Mouse (Mus musculus) embryonic fibroblast, embryonic 13.5 days (primary cell): ENCODE data around the gene Zbtb42. TPM values are rescaled to one million over a fixed set of nuclear protein-coding genes. Genes with fewer than 3 reads are reported as not detected.

Source experiments
- H3K27ac ChIP-seq: 2 replicates; pipeline ENCODE4 v1.5.1; 2012; ENCODE audit warnings: low read length, control low read depth, inconsistent platforms; ENCODE audit not compliant: insufficient read depth
- H3K4me1 ChIP-seq: 2 replicates; pipeline ENCODE4 v1.6.1; 2011; ENCODE audit warnings: low read length; ENCODE audit not compliant: control insufficient read depth, insufficient read depth
- H3K4me3 ChIP-seq: 2 replicates; pipeline ENCODE4 v1.5.1; 2011; ENCODE audit warnings: mild to moderate bottlenecking, control low read depth, low read length; ENCODE audit not compliant: insufficient read depth
- CTCF ChIP-seq: IDR thresholded peaks from 2 replicates; pipeline ENCODE4 v1.5.1; 2011; ENCODE audit warnings: mild to moderate bottlenecking, control low read depth, low read length, moderate library complexity, borderline replicate concordance; ENCODE audit not compliant: insufficient read depth
- POLR2A ChIP-seq: IDR thresholded peaks from 2 replicates; pipeline ENCODE4 v1.6.1; 2011; ENCODE audit warnings: low read depth, mild to moderate bottlenecking, control low read depth, low read length, moderate library complexity
- polyA plus RNA-seq: library from polyadenylated mRNA; stranded (reverse); fragments of >200 nt; gene quantifications from 2 replicates; pipeline ENCODE4 v1.2.4, GENCODE M21; 2011; ENCODE audit warnings: low read depth; ENCODE audit not compliant: missing spikeins, insufficient read length

Zbtb42 gene
- 1.2 and 1.6 TPM in 2 replicates for polyA plus RNA-seq

DNA sequence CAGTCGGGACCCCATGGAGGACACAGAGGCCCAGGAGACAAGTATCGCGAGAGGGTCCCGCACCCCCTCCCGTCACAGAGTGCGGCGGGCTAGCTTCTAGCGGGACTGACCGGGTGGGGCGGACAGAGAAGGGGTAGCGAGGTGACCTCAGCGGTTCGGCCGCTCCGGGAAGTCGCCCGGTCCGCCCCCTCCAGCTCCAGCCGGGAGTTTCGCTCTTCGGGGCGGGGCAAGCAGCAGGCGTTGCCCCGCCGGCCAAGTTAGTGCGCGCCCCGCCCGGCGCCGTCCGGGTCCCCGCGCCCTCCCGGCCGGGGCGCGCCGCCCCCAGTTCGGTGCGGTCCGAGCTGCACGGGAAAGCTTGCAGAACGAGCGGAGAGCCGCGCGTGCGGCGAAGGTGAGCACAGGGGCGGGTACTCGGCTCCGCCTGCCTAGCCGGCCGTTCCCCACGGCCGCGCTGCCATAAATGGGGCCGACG is at the start of gene Zbtb42:
Gene Zbtb42 (plus strand): TSS at position 274 of the 472 bp plus-strand sequence.
- Histone ChIP-seq H3K27ac (no peak within 1 kb of the TSS), H3K4me3 (peak within 1 kb of the TSS; percentile 49), H3K4me1 (no peaks in the 10 kb centered on the region)
- no peak for TF ChIP-seq CTCF
- TF ChIP-seq POLR2A, result peak; percentile 49

DNA sequence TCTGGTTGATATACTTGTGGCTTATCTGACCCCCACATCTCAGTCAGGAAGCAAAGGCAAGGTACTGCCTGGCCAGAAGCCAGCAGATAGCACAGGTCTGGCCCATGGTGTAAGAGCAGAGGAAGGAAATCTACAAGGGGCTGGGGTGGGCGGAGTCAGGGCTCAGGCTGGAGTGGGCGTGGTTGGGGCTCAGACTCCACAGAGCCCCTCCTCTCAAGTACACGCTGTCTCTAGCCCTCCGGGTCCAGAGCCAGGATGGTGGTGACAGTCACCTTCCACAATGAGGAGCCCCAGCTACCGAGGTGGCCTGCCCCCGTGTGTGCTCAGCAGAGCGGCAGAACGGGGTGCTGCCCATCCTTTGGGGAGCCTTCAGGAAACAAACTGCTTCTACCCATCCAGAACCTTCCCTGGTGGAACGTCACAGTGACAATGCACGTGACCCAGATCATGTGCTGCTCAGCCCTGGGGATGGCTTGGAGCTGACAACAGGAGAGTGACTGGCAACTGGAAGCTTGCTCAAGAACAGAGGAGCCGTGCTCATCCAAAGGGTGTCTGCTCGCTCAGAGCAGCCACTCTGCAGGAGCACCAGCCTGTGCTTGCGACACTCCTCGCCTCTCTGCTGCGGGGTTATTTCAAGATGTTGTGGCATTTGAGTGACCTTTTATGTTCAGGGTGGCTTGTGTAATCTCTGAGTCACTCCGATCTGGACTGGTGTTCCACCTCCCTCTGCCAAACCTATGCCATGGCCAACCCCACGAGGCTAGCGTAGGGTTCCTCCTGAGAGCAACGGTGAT is 49.5 kb upstream of the Zbtb42 start:
- Histone ChIP-seq H3K4me1 (no peaks in the 10 kb centered on the region), H3K27ac (no peak overlapping the region), H3K4me3 (no peak overlapping the region)
- TF ChIP-seq POLR2A, result no peak

DNA sequence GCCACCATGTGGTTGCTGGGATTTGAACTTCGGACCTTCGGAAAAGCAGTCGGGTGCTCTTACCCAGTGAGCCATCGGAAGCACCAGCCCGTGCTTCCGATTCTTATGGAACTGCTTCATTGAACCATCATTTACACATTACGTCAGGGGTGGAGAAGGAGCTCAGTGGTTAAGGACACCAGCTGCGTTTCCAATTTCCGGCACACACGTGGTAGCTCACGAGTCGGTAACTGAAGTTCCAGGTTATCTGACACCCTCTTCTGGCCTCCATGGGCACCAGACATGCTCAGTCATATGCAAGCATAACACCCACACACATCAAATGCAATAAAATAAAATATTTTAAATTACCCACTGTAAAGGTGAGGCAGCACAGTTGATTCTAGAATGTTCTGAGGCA is 48.6 kb upstream of the Zbtb42 start:
- TF ChIP-seq POLR2A, result no peak
- no peak for TF ChIP-seq CTCF
- H3K4me3 ChIP-seq, result no peak overlapping the region
- H3K4me1 ChIP-seq, result no peaks in the 10 kb centered on the region
- no peak overlapping the region for H3K27ac ChIP-seq

DNA sequence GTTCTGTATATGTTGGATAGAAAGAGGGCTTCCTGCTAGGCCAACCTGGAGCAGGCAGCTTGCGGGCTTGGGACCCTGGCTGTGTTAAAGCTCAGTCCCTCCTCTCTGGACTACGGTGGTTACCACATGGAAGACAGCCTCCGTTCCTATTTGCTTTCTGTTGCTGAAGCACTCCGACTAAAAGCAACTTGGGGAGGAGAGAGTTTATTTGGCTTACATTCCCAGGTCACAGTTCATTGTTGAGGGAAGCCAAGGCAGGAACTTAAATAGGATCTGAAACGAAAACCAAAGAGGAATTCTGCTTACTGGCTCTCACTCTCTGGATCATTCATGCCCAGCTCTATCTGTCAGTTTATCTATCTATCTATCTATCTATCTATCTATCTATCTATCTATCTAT is 47.8 kb upstream of the Zbtb42 start:
- no peak overlapping the region for H3K27ac ChIP-seq
- H3K4me3 ChIP-seq, result no peak overlapping the region
- no peaks in the 10 kb centered on the region for H3K4me1 ChIP-seq
- TF ChIP-seq CTCF, result no peak
- TF ChIP-seq POLR2A, result no peak

DNA sequence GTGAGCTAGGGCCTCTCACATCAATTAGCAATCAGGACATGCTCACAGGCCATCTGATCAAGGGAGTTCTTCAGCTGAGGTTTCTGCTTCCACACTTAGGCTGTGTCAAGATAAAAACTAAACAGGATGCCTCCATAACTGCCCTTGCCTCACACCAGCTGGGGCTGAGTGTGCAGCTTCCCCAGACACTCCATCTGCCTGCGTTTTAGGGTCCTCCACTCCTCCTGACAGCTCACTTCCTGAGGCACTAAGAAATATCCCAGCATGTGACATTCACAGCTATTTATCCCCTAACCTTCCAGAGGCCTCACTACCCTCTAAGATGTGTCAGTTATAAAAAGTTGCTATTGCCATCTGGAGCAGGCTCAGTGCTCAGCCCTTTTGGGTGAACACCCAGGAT is 47.2 kb upstream of the Zbtb42 start:
- Histone ChIP-seq H3K4me3 (no peak overlapping the region), H3K4me1 (no peaks in the 10 kb centered on the region), H3K27ac (no peak overlapping the region)
- TF ChIP-seq POLR2A, result no peak
- TF ChIP-seq CTCF, result no peak

DNA sequence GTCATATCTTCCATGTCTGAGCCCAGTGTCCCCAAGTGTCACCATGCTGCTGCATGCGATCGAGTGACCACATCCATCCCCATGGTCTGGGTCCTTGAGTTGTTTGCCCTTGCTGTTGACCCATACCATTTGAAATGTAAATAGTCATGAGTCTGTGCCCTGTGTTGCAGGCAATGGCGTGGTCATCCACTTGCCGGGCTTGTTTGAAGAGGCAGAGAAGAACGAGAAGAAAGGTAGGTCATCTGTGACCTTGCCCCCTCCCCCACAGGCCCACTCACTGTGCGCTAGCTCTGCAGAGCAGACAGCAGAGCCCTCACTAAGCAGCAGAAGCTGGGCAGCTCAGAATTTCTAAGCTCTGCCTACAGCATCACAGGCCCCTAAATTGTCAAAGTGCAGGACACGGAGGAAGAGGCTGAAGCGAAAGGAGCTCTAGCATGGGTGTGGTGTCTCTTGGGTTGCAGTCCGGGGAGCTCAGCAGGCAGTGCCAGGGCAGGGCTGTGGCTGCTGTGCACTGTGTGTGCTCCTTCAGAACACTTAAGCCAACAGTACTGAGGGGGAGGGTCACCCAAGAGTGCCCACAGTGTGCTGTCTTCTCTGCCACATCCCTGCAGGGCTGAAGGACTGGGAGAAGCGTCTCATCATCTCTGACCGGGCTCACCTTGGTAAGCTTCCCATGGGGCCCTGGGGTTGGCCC is 46.4 kb upstream of the Zbtb42 start:
- TF ChIP-seq POLR2A (no peak), CTCF (no peak)
- no peak overlapping the region for H3K27ac ChIP-seq
- no peak overlapping the region for H3K4me3 ChIP-seq
- H3K4me1 ChIP-seq, result no peaks in the 10 kb centered on the region

DNA sequence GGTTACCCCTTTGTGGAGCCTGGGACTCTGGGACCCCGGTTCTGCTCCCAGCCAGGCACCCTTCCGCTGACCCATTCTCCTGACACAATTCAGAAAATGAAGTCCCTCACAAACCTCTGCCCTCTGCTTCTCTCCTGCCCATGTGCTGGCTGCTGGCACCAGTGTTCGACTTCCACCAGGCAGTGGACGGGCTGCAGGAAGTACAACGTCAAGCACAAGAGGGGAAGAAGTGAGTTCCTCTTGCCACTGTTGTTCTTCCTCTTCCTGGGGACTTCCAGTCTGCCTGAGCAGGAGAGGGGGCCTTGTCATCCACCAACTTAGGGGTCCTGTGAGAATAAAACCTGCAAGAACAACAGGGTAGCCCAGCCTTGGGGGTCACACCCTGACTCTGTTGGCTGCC is 45.7 kb upstream of the Zbtb42 start:
- H3K4me1 ChIP-seq, result no peaks in the 10 kb centered on the region
- H3K4me3 ChIP-seq, result no peak overlapping the region
- TF ChIP-seq POLR2A (no peak), CTCF (no peak)

DNA sequence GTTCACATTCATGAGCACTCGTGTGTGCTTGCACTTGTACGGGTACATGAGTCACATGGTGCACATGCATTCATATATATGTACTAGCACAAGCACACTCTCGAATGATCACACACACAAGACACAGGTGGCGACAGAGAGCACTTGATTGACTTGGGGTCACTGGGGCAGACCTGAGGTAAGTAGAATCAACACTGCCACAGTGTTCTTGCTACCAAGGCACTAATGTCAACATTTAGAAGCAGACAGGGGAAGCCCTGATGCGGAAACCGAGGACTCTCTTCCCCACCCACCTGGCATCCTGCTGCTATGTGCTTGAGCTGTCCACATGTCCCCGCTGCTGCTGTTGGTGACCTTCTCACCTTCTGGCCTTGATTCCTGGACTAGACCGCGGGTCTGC is 44.9 kb upstream of the Zbtb42 start:
- no peak for TF ChIP-seq POLR2A
- no peak for TF ChIP-seq CTCF
- Histone ChIP-seq H3K4me3 (no peak overlapping the region), H3K27ac (no peak overlapping the region), H3K4me1 (no peaks in the 10 kb centered on the region)

More for the DNA sequence above, 45.7 kb upstream of the Zbtb42 start:
- H3K27ac ChIP-seq, result no peak overlapping the region

DNA sequence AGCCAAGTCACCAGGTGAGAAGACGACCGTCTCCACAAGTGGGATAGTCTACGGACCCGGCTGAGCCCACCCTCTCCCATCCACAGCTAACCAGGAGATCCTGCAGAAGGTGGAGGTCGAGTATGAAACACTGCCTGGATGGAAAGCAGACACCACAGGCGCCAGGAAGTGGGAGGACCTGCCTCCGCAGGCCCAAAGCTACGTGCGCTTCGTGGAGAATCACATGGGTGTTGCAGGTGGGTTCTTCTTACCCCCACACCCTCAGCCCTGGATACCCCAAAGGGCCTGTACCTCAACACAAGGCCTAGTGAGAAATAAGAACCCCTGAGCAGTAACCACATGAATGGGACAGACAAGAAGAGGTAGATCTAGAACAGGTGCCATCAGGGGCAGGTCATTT is 39.1 kb upstream of the Zbtb42 start:
- no peaks in the 10 kb centered on the region for H3K4me1 ChIP-seq
- TF ChIP-seq CTCF (no peak), POLR2A (no peak)

DNA sequence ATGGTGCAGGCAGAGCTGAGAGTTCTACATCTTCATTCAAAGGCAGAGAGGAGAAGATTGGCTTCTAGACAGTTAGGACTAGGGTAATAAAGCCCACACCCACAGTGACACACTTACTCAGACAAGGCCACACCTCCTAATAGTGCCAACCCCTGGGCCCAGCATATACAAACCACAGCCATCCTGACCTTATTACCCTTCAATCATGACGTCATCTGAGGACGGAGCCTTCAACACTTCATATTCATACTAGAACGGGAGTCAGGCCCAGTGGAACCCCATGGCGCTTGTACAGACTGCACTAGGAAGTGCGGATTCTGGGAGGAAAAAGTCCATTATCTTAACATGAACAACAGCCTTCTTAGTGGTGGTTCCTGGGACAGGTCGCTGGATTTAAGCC is 35.5 kb upstream of the Zbtb42 start:
- peaks cover 9% of the 10 kb centered on the region for H3K4me1 ChIP-seq
- H3K4me3 ChIP-seq, result no peak overlapping the region
- no peak overlapping the region for H3K27ac ChIP-seq
- TF ChIP-seq CTCF (no peak), POLR2A (no peak)

More for the DNA sequence above, 39.1 kb upstream of the Zbtb42 start:
- H3K27ac ChIP-seq, result no peak overlapping the region
- no peak overlapping the region for H3K4me3 ChIP-seq
